Mouse (Mus musculus): Measurements from ENCODE around the gene Tango2. TPM values are rescaled to one million over a fixed set of nuclear protein-coding genes. Genes with fewer than 3 reads are reported as not detected.

Tango2 gene
- total RNA-seq, 2 experiments from 2014 or later: 105 to 125 TPM

- DNase-seq (ENCODE audit: extremely low spot score in 1 of 2, low spot score in 2 of 2): no peak
- intact Hi-C loops (cut with DNase I): no loop called here
These were observed 36.8 kb upstream of the Tango2 start for GRCm38 (mm10) chr16:18384659-18385058.

GRCm38 (mm10) chr16:18384211-18384610 is 36.3 kb upstream of the Tango2 start:
- DNase-seq (ENCODE audit: extremely low spot score in 1 of 2, low spot score in 2 of 2): no peak
- intact Hi-C loops (cut with DNase I): no loop called here

- intact Hi-C loops (cut with DNase I): no loop called here
- no peak for DNase-seq (ENCODE audit: extremely low spot score in 1 of 2, low spot score in 2 of 2)
These were observed 35.9 kb upstream of the Tango2 start for GRCm38 (mm10) chr16:18383756-18384155.

GRCm38 (mm10) chr16:18383045-18383726 is 35.3 kb upstream of the Tango2 start:
- no peak for DNase-seq (ENCODE audit: extremely low spot score in 1 of 2, low spot score in 2 of 2)
- intact Hi-C loops (cut with DNase I): no loop called here

GRCm38 (mm10) chr16:18381621-18382258 is 33.8 kb upstream of the Tango2 start:
- no peak for DNase-seq (ENCODE audit: extremely low spot score in 1 of 2, low spot score in 2 of 2)
- intact Hi-C loops (cut with DNase I): no loop called here

GRCm38 (mm10) chr16:18380495-18381063 is 32.7 kb upstream of the Tango2 start:
- intact Hi-C loops (cut with DNase I): no loop called here
- no peak for DNase-seq (ENCODE audit: extremely low spot score in 1 of 2, low spot score in 2 of 2)

- intact Hi-C loops (cut with DNase I): no loop called here
- DNase-seq (ENCODE audit: extremely low spot score in 1 of 2, low spot score in 2 of 2): no peak
These were observed 31.6 kb upstream of the Tango2 start for GRCm38 (mm10) chr16:18379338-18380001.

- DNase-seq (ENCODE audit: extremely low spot score in 1 of 2, low spot score in 2 of 2): no peak
- intact Hi-C loops (cut with DNase I): no loop called here
These were observed 30.6 kb upstream of the Tango2 start for GRCm38 (mm10) chr16:18378489-18378888.

- intact Hi-C loops (cut with DNase I): no loop called here
- DNase-seq (ENCODE audit: extremely low spot score in 1 of 2, low spot score in 2 of 2): no peak
These were observed 29.3 kb upstream of the Tango2 start for GRCm38 (mm10) chr16:18377203-18377602.

- intact Hi-C loops (cut with DNase I): no loop called here
- no peak for DNase-seq (ENCODE audit: extremely low spot score in 1 of 2, low spot score in 2 of 2)
These were observed 28.5 kb upstream of the Tango2 start for GRCm38 (mm10) chr16:18376297-18376954.

GRCm38 (mm10) chr16:18373632-18374031 is 25.7 kb upstream of the Tango2 start:
- DNase-seq (ENCODE audit: extremely low spot score in 1 of 2, low spot score in 2 of 2): no peak
- intact Hi-C loops (cut with DNase I): no loop called here

GRCm38 (mm10) chr16:18370197-18370596 is 22.3 kb upstream of the Tango2 start:
- DNase-seq (ENCODE audit: extremely low spot score in 1 of 2, low spot score in 2 of 2): no peak
- intact Hi-C loops (cut with DNase I): no loop called here

GRCm38 (mm10) chr16:18366849-18367248 is 18.9 kb upstream of the Tango2 start:
- no peak for DNase-seq (ENCODE audit: extremely low spot score in 1 of 2, low spot score in 2 of 2)
- intact Hi-C loops (cut with DNase I): no loop called here

GRCm38 (mm10) chr16:18362948-18363347 is 15.0 kb upstream of the Tango2 start:
- no peak for DNase-seq (ENCODE audit: extremely low spot score in 1 of 2, low spot score in 2 of 2)
- intact Hi-C loops (cut with DNase I): no loop called here

GRCm38 (mm10) chr16:18360151-18360805 is 12.4 kb upstream of the Tango2 start:
- intact Hi-C loops (cut with DNase I): no loop called here
- DNase-seq (ENCODE audit: extremely low spot score in 1 of 2, low spot score in 2 of 2): no peak

GRCm38 (mm10) chr16:18357977-18358376 is 10.1 kb upstream of the Tango2 start:
- DNase-seq (ENCODE audit: extremely low spot score in 1 of 2, low spot score in 2 of 2): no peak
- intact Hi-C loops (cut with DNase I): no loop called here

GRCm38 (mm10) chr16:18356961-18357360 is 9.1 kb upstream of the Tango2 start:
- DNase-seq (ENCODE audit: extremely low spot score in 1 of 2, low spot score in 2 of 2): no peak
- intact Hi-C loops (cut with DNase I): no loop called here

GRCm38 (mm10) chr16:18353106-18353505 is 5.2 kb upstream of the Tango2 start:
- intact Hi-C loops (cut with DNase I): no loop called here
- no peak for DNase-seq (ENCODE audit: extremely low spot score in 1 of 2, low spot score in 2 of 2)

All from left cerebral cortex, postnatal 10 days (tissue).